8 mouse cellular contexts compared by ENCODE assay signal in the genomic region with DNA sequence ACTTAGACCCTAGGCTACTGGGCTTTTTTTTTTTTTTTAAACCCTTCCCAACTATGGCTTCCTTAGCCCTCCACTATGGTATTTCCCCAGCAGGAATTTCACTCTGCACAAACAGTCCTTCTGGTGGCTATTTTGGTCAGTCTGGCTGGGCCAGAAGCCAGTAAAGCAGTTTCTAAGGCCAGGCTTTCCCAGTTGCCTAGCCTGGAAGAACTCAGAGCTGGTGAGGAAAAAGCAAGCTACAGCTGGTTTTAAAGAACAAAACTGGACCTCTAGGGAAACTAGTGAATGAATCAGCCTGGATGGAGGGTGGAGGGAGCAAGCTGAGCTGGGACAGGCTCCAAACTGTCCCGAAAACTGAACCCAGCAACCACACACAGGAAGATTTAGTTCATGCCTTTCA. TPM values are rescaled to one million over a fixed set of nuclear protein-coding genes. Genes with fewer than 3 reads are reported as not detected.
DNase-seq lines count a peak whose midpoint lies in the region; ATAC-seq and TF ChIP-seq lines count a peak whose summit lies in the region.

No protein-coding gene starts in this region.

- no peaks in the 10 kb centered on the region for H3K27me3 ChIP-seq in cerebellum, adult 2 months (ENCODE audit: control insufficient read depth, insufficient read depth, low read length)
- H3K27me3 ChIP-seq in heart, embryonic 12.5 days (replicated peaks), result no peaks in the 10 kb centered on the region
- H3K27me3 ChIP-seq in thymus, adult 2 months (ENCODE audit: control insufficient read depth, insufficient read depth, low read length), result no peaks in the 10 kb centered on the region

- H3K4me1 ChIP-seq in cerebellum, adult 2 months (ENCODE audit: control insufficient read depth, insufficient read depth, low read length), result peaks cover 51% of the 10 kb centered on the region
- peaks cover 69% of the 10 kb centered on the region for H3K4me1 ChIP-seq in heart, embryonic 12.5 days (replicated peaks)
- H3K4me1 ChIP-seq in thymus, adult 2 months (replicated peaks; ENCODE audit: control insufficient read depth, insufficient read depth, low read length), result peaks cover 26% of the 10 kb centered on the region

- H3K4me3 ChIP-seq in cerebellum, adult 2 months (replicated peaks; ENCODE audit: insufficient read depth, low read depth, low read length), result no peak overlapping the region
- no peak overlapping the region for H3K4me3 ChIP-seq in heart, embryonic 12.5 days
- H3K4me3 ChIP-seq in thymus, adult 2 months (ENCODE audit: control insufficient read depth, insufficient read depth, low read length), result no peak overlapping the region

- TF ChIP-seq CTCF in cerebellum, adult 2 months (IDR thresholded peaks at IDR 0.05; ENCODE audit: borderline replicate concordance, insufficient read depth, low read depth, low read length), result no peak
- TF ChIP-seq CTCF in thymus, adult 2 months (IDR thresholded peaks at IDR 0.05; ENCODE audit: borderline replicate concordance, control insufficient read depth, extremely low read depth, insufficient read depth, low read length, poor library complexity), result no peak

- peak overlapping the region; percentile 56 for H3K4me2 ChIP-seq in heart, embryonic 12.5 days

- no peak for TF ChIP-seq POLR2A in cerebellum, adult 2 months (IDR thresholded peaks at IDR 0.05; ENCODE audit: borderline replicate concordance, insufficient read depth, low read length)
- no peak for TF ChIP-seq POLR2A in thymus, adult 2 months (IDR thresholded peaks at IDR 0.05; ENCODE audit: control insufficient read depth, extremely low read depth, insufficient read depth, low read length, poor library complexity)

- peak; percentile 30; the same call in 1 of the 2 replicates for ATAC-seq in heart, embryonic 12.5 days (ENCODE audit: insufficient number of reproducible peaks, low FRiP score)

- H3K27ac ChIP-seq in cerebellum, adult 2 months (ENCODE audit: insufficient read depth, low read length), result peak overlapping the region; percentile 97
- peak overlapping the region; percentile 99 for H3K27ac ChIP-seq in heart, embryonic 12.5 days (ENCODE audit: poor library complexity, severe bottlenecking)
- H3K27ac ChIP-seq in thymus, adult 2 months (ENCODE audit: control insufficient read depth, insufficient read depth, low read length), result no peak overlapping the region

- intact Hi-C loops in left cerebral cortex, postnatal 10 days (cut with DNase I), result loop anchor here (10.0 kb wide), 1 partner anchor 105 kb away; no protein-coding TSS in a partner anchor

- WGBS in cerebellum, adult 2 months, result 0% methylated on average over 1 of the region's 1 CpGs
- WGBS in heart, embryonic 12.5 days, result 27% methylated on average over 1 of the region's 1 CpGs
- WGBS in thymus, adult 2 months, result 88% methylated on average over 1 of the region's 1 CpGs

- peak; percentile 54 to 66 for DNase-seq in left cerebral cortex, postnatal 10 days (ENCODE audit: extremely low spot score in 1 of 2, low spot score in 2 of 2)
- DNase-seq in left cerebral cortex, adult 8-10 months (ENCODE audit: low spot score in 2 of 2), result no peak
- DNase-seq in cerebellum, adult 2 months, result peak; percentile 81 to 90
- DNase-seq in kidney, postnatal 14 days, result peak; percentile 82
- peak; percentile 69 to 78 for DNase-seq in lung, postnatal 4 days
- DNase-seq in thymus, adult 2 months, result no peak
- DNase-seq in frontal cortex, postnatal 10 days (ENCODE audit: low spot score in 2 of 2), result no peak

- no peaks in the 10 kb centered on the region for H3K36me3 ChIP-seq in heart, embryonic 12.5 days
- H3K36me3 ChIP-seq in thymus, adult 2 months (ENCODE audit: control insufficient read depth, insufficient read depth, low read length), result no peaks in the 10 kb centered on the region

- peak overlapping the region; percentile 64 for H3K9ac ChIP-seq in heart, embryonic 12.5 days

- no peaks in the 10 kb centered on the region for H3K9me3 ChIP-seq in heart, embryonic 12.5 days (replicated peaks)

RNA-seq across cellular contexts. Expression of a gene that starts 13.0 kb away (rescaled TPM):
- 10 to 100 TPM in 1 of 2 experiments, 1 to 10 TPM in 1; 9.9 to 10.7 TPM for total RNA-seq in left cerebral cortex, postnatal 10 days (2021)
- total RNA-seq in left cerebral cortex, adult 8-10 months (2022), result 10 to 100 TPM; 10.7 to 15.0 (median 13.0) TPM
- polyA plus RNA-seq in cerebellum, adult 2 months (2012; rRNA removed), result 15.4 and 18.4 TPM in 2 replicates
- polyA plus RNA-seq in heart, embryonic 12.5 days (2016; fragmentation: Nextera tagmentation; extraction: Ambion mirVana), result 18.0 and 19.9 TPM in 2 replicates
- polyA plus RNA-seq in thymus, adult 2 months (2012; rRNA removed), result 46.6 and 63.0 TPM in 2 replicates

RNA-seq across cellular contexts. Expression of a gene that starts 26.0 kb away (rescaled TPM):
- 10 to 100 TPM; 30.9 to 32.6 TPM for total RNA-seq in left cerebral cortex, postnatal 10 days (2021)
- 10 to 100 TPM; 43.7 to 51.2 (median 48.6) TPM for total RNA-seq in left cerebral cortex, adult 8-10 months (2022)
- polyA plus RNA-seq in cerebellum, adult 2 months (2012; rRNA removed), result 55.4 and 59.5 TPM in 2 replicates
- 37.7 and 40.5 TPM in 2 replicates for polyA plus RNA-seq in heart, embryonic 12.5 days (2016; fragmentation: Nextera tagmentation; extraction: Ambion mirVana)
- polyA plus RNA-seq in thymus, adult 2 months (2012; rRNA removed), result 22.5 and 25.7 TPM in 2 replicates

RNA-seq across cellular contexts. Expression of a gene that starts 41.8 kb away (rescaled TPM):
- total RNA-seq in left cerebral cortex, postnatal 10 days (2021), result not detected
- not detected for total RNA-seq in left cerebral cortex, adult 8-10 months (2022)
- not detected in 2 replicates for polyA plus RNA-seq in cerebellum, adult 2 months (2012; rRNA removed)
- 0.46 and 0.51 TPM in 2 replicates for polyA plus RNA-seq in heart, embryonic 12.5 days (2016; fragmentation: Nextera tagmentation; extraction: Ambion mirVana)
- 0.98 and 1.3 TPM in 2 replicates for polyA plus RNA-seq in thymus, adult 2 months (2012; rRNA removed)

RNA-seq across cellular contexts. Expression of a gene that starts 43.4 kb away (rescaled TPM):
- total RNA-seq in left cerebral cortex, postnatal 10 days (2021), result 1 to 10 TPM; 2.3 to 3.1 TPM
- 1 to 10 TPM; 1.1 to 2.0 (median 1.3) TPM for total RNA-seq in left cerebral cortex, adult 8-10 months (2022)
- polyA plus RNA-seq in cerebellum, adult 2 months (2012; rRNA removed), result 1.4 and 2.1 TPM in 2 replicates
- 0.22 and 0.45 TPM in 2 replicates for polyA plus RNA-seq in heart, embryonic 12.5 days (2016; fragmentation: Nextera tagmentation; extraction: Ambion mirVana)
- polyA plus RNA-seq in thymus, adult 2 months (2012; rRNA removed), result 5.6 TPM in 2 replicates

RNA-seq across cellular contexts. Expression of a gene that starts 53.5 kb away (rescaled TPM):
- 10 to 100 TPM; 50.5 to 52.5 TPM for total RNA-seq in left cerebral cortex, postnatal 10 days (2021)
- total RNA-seq in left cerebral cortex, adult 8-10 months (2022), result 10 to 100 TPM; 40.6 to 44.6 (median 41.9) TPM
- 40.7 and 41.2 TPM in 2 replicates for polyA plus RNA-seq in cerebellum, adult 2 months (2012; rRNA removed)
- 52.3 and 58.0 TPM in 2 replicates for polyA plus RNA-seq in heart, embryonic 12.5 days (2016; fragmentation: Nextera tagmentation; extraction: Ambion mirVana)
- 94.2 and 95.5 TPM in 2 replicates for polyA plus RNA-seq in thymus, adult 2 months (2012; rRNA removed)

Comparison
In these comparisons a context has a peak if more than half of its experiments do, and no peak if none do; other contexts are left out.
1. DNase-seq: peak in left cerebral cortex, postnatal 10 days (2 of 2), cerebellum, adult 2 months (2 of 2), kidney, postnatal 14 days (single experiment) and lung, postnatal 4 days (2 of 2); none in left cerebral cortex, adult 8-10 months (0 of 2), thymus, adult 2 months (single experiment) and frontal cortex, postnatal 10 days (0 of 2).